Comparison of ENCODE assay signal across 8 mouse cellular contexts in genomic region chr1:194620245-194620991, GRCm38 (mm10). TPM values are rescaled to one million over a fixed set of nuclear protein-coding genes. Genes with fewer than 3 reads are reported as not detected.
DNase-seq lines count a peak whose midpoint lies in the region; ATAC-seq and TF ChIP-seq lines count a peak whose summit lies in the region.

No protein-coding gene starts in this region.

- no peaks in the 10 kb centered on the region for H3K36me3 ChIP-seq in embryonic facial prominence, embryonic 10.5 days (replicated peaks)
- peaks cover 8% of the 10 kb centered on the region for H3K36me3 ChIP-seq in heart, adult 2 months (ENCODE audit: control insufficient read depth, insufficient read depth, low read length)
- H3K36me3 ChIP-seq in liver, embryonic 15.5 days (replicated peaks): no peaks in the 10 kb centered on the region
- no peaks in the 10 kb centered on the region for H3K36me3 ChIP-seq in neural tube, embryonic 11.5 days (ENCODE audit: control insufficient read depth, insufficient read depth, low read length)
- no peaks in the 10 kb centered on the region for H3K36me3 ChIP-seq in thymus, adult 2 months (ENCODE audit: control insufficient read depth, insufficient read depth, low read length)

- no peaks in the 10 kb centered on the region for H3K9me3 ChIP-seq in embryonic facial prominence, embryonic 10.5 days
- H3K9me3 ChIP-seq in liver, embryonic 15.5 days (replicated peaks): no peaks in the 10 kb centered on the region
- H3K9me3 ChIP-seq in neural tube, embryonic 11.5 days (ENCODE audit: control insufficient read depth, low read length): no peaks in the 10 kb centered on the region

- peak overlapping the region; percentile 94 for H3K4me2 ChIP-seq in liver, embryonic 15.5 days
- H3K4me2 ChIP-seq in neural tube, embryonic 11.5 days (ENCODE audit: low read depth): peak overlapping the region; percentile 74

- ATAC-seq in liver, embryonic 15.5 days (ENCODE audit: insufficient read depth): peak; percentile 47
- ATAC-seq in neural tube, embryonic 11.5 days (ENCODE audit: insufficient read depth, low FRiP score, low TSS enrichment): peak; percentile 49

- peak overlapping the region; percentile 92 for H3K4me3 ChIP-seq in embryonic facial prominence, embryonic 10.5 days
- H3K4me3 ChIP-seq in heart, adult 2 months: peak overlapping the region; percentile 79
- H3K4me3 ChIP-seq in liver, embryonic 15.5 days (replicated peaks): peak overlapping the region; percentile 70
- H3K4me3 ChIP-seq in neural tube, embryonic 11.5 days (ENCODE audit: low read depth, low read length): peak overlapping the region; percentile 86
- peak overlapping the region; percentile 30 for H3K4me3 ChIP-seq in thymus, adult 2 months (ENCODE audit: control insufficient read depth, insufficient read depth, low read length)

- WGBS in embryonic facial prominence, embryonic 10.5 days: under 1% methylated on average over 56 of the region's 56 CpGs
- WGBS in heart, adult 2 months: under 1% methylated on average over 56 of the region's 56 CpGs
- WGBS in liver, embryonic 15.5 days (ENCODE audit: insufficient replicate concordance): under 1% methylated on average over 56 of the region's 56 CpGs
- under 1% methylated on average over 56 of the region's 56 CpGs for WGBS in neural tube, embryonic 11.5 days
- WGBS in thymus, adult 2 months: 3% methylated on average over 56 of the region's 56 CpGs

- peaks cover 61% of the 10 kb centered on the region for H3K4me1 ChIP-seq in embryonic facial prominence, embryonic 10.5 days
- peaks cover 15% of the 10 kb centered on the region for H3K4me1 ChIP-seq in heart, adult 2 months (ENCODE audit: control insufficient read depth, insufficient read depth, low read length)
- H3K4me1 ChIP-seq in liver, embryonic 15.5 days (replicated peaks): peaks cover 59% of the 10 kb centered on the region
- H3K4me1 ChIP-seq in neural tube, embryonic 11.5 days (ENCODE audit: control insufficient read depth, insufficient read depth, low read length): peaks cover 35% of the 10 kb centered on the region
- no peaks in the 10 kb centered on the region; the same call in 1 of the 2 replicates for H3K4me1 ChIP-seq in thymus, adult 2 months (replicated peaks; ENCODE audit: control insufficient read depth, insufficient read depth, low read length)

- no peak for TF ChIP-seq EP300 in heart, adult 2 months (IDR thresholded peaks at IDR 0.05; ENCODE audit: insufficient read depth, low read depth, low read length)

- 0 out of 2 replicates have a peak, but pooled peaks cover 2% of the 10 kb centered on the region for H3K79me2 ChIP-seq in heart, adult 2 months (replicated peaks; ENCODE audit: control insufficient read depth, insufficient read depth, low read length)

- H3K9ac ChIP-seq in heart, adult 2 months (ENCODE audit: low read depth, low read length): peak overlapping the region; percentile 94
- H3K9ac ChIP-seq in liver, embryonic 15.5 days: peak overlapping the region; percentile 63
- H3K9ac ChIP-seq in neural tube, embryonic 11.5 days (ENCODE audit: low read length): peak overlapping the region; percentile 86

- TF ChIP-seq POLR2A in heart, adult 2 months (IDR thresholded peaks at IDR 0.05; ENCODE audit: insufficient read depth, low read depth, low read length): no peak
- TF ChIP-seq POLR2A in thymus, adult 2 months (IDR thresholded peaks at IDR 0.05; ENCODE audit: control insufficient read depth, extremely low read depth, insufficient read depth, low read length, poor library complexity): no peak

- no peak for TF ChIP-seq CTCF in heart, adult 2 months (IDR thresholded peaks at IDR 0.05)
- TF ChIP-seq CTCF in thymus, adult 2 months (IDR thresholded peaks at IDR 0.05; ENCODE audit: borderline replicate concordance, control insufficient read depth, extremely low read depth, insufficient read depth, low read length, poor library complexity): no peak

- intact Hi-C loops in heart, adult 2 months (cut with DNase I): loop anchor here (2.0 to 10.0 kb wide), 3 partner anchors 32 to 334 kb away; no protein-coding TSS in a partner anchor

- H3K27me3 ChIP-seq in embryonic facial prominence, embryonic 10.5 days (replicated peaks; ENCODE audit: low read depth, poor library complexity, severe bottlenecking): peaks cover 11% of the 10 kb centered on the region
- H3K27me3 ChIP-seq in heart, adult 2 months (ENCODE audit: control insufficient read depth, insufficient read depth, low read length): no peaks in the 10 kb centered on the region
- peaks cover 22% of the 10 kb centered on the region for H3K27me3 ChIP-seq in liver, embryonic 15.5 days
- no peaks in the 10 kb centered on the region for H3K27me3 ChIP-seq in neural tube, embryonic 11.5 days (ENCODE audit: control insufficient read depth, insufficient read depth, low read length)
- peaks cover 3% of the 10 kb centered on the region; the same call in 1 of the 2 replicates for H3K27me3 ChIP-seq in thymus, adult 2 months (ENCODE audit: control insufficient read depth, insufficient read depth, low read length)

- DNase-seq in spleen, adult 12 weeks (ENCODE audit: low spot score): peak; percentile 2
- no peak for DNase-seq in spleen, postnatal 36 days (ENCODE audit: low spot score in 2 of 2)
- DNase-seq in embryonic facial prominence, embryonic 10.5 days (ENCODE audit: low spot score): peak; percentile 67
- peak; percentile 81 to 83 for DNase-seq in heart, adult 2 months
- peak; percentile 38 to 48 for DNase-seq in kidney, adult 8-10 months
- DNase-seq in neural tube, embryonic 11.5 days (ENCODE audit: low spot score): peak; percentile 56
- peak; percentile 4 for DNase-seq in thymus, adult 2 months

- H3K27ac ChIP-seq in embryonic facial prominence, embryonic 10.5 days (replicated peaks): peak overlapping the region; percentile 85
- peak overlapping the region; percentile 98 for H3K27ac ChIP-seq in heart, adult 2 months
- peak overlapping the region; percentile 30 for H3K27ac ChIP-seq in liver, embryonic 15.5 days (replicated peaks)
- peak overlapping the region; percentile 77 for H3K27ac ChIP-seq in neural tube, embryonic 11.5 days (ENCODE audit: low read depth, low read length)
- no peak overlapping the region for H3K27ac ChIP-seq in thymus, adult 2 months (ENCODE audit: control insufficient read depth, insufficient read depth, low read length)

RNA-seq across cellular contexts. Expression of gene Plxna2, which starts 2.4 kb away (rescaled TPM):
- 12.9 and 15.3 TPM in 2 replicates for polyA plus RNA-seq in embryonic facial prominence, embryonic 10.5 days (2016; fragmentation: Nextera tagmentation; extraction: Ambion mirVana)
- 10 to 100 TPM; 22.6 to 30.6 TPM for total RNA-seq in heart, adult 2 months (2021)
- polyA plus RNA-seq in heart, adult 2 months (2012; rRNA removed): 9.8 and 16.7 TPM in 2 replicates
- 1.6 and 2.1 TPM in 2 replicates for polyA plus RNA-seq in liver, embryonic 15.5 days (2015; fragmentation: Nextera tagmentation; extraction: Ambion mirVana)
- 24.6 and 26.4 TPM in 2 replicates for polyA plus RNA-seq in neural tube, embryonic 11.5 days (2014; fragmentation: Nextera tagmentation; extraction: Ambion mirVana)
- 3.2 and 4.0 TPM in 2 replicates for polyA plus RNA-seq in thymus, adult 2 months (2012; rRNA removed)

Comparison
In these comparisons a context has a peak if more than half of its experiments do, and no peak if none do; other contexts are left out.
1. DNase-seq: peak in spleen, adult 12 weeks (single experiment), embryonic facial prominence, embryonic 10.5 days (single experiment), heart, adult 2 months (2 of 2), kidney, adult 8-10 months (2 of 2), neural tube, embryonic 11.5 days (single experiment) and thymus, adult 2 months (single experiment); none in spleen, postnatal 36 days (0 of 2).
2. H3K4me3 ChIP-seq: peak in every context shown above with its lines; median percentile 92 in embryonic facial prominence, embryonic 10.5 days; 86 in neural tube, embryonic 11.5 days; 79 in heart, adult 2 months; 70 in liver, embryonic 15.5 days; 30 in thymus, adult 2 months.
3. Peak in every context shown above with its lines, with median percentiles within 50 percentile points of each other: H3K9ac ChIP-seq.